23 mouse cellular contexts compared by ENCODE assay signal in the genomic region with DNA sequence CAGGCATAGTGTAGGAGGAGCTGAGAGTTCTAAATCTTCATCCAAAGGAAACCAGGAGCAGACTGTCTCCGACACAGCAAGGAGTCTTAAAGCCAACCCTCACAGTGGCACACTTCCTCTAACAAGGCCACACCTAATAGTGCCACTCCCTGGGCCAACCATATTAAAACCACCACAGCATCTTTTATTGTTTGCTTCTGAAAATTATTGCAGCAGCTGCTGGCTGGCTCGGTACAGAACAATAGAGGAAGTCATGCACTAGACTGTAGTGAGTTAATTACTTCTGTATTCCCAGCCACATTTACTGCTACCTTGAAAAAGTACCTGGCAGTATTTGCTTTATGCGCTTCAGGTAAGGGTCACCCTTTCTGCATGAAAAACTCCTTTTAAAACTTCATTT. TPM values are rescaled to one million over a fixed set of nuclear protein-coding genes. Genes with fewer than 3 reads are reported as not detected.
"Had no signal": no experiment of that assay in that cellular context is flagged by ENCODE, and none has a peak within 500 bp of the region (broad histone marks: within the 10 kb centered on the region; RNA-seq: fewer than 3 reads in every experiment).

No protein-coding gene starts in this region.

- H3K27me3 ChIP-seq: liver, embryonic 15.5 days; midbrain, embryonic 13.5 days; neural tube, embryonic 15.5 days; stomach, embryonic 15.5 days had no signal

- ATAC-seq: midbrain, embryonic 13.5 days had no signal

- H3K27ac ChIP-seq: left cerebral cortex, adult 2 months; limb, embryonic 10.5 days; liver, embryonic 15.5 days; macrophage; midbrain, embryonic 13.5 days; neural tube, embryonic 15.5 days; stomach, embryonic 15.5 days had no signal

- H3K4me1 ChIP-seq: limb, embryonic 10.5 days; liver, embryonic 15.5 days; midbrain, embryonic 13.5 days; neural tube, embryonic 15.5 days; stomach, embryonic 15.5 days had no signal

- H3K36me3 ChIP-seq: limb, embryonic 10.5 days; liver, embryonic 15.5 days; midbrain, embryonic 13.5 days; neural tube, embryonic 15.5 days; stomach, embryonic 15.5 days had no signal

- DNase-seq: kidney, postnatal 10 days; lung, adult 2 months; lung, postnatal 10 days; retina, postnatal 1 day; right cerebral cortex, postnatal 4 days; spleen, adult 18-20 months; thymus, adult 2 months; thymus, postnatal 4 days had no signal

- H3K4me2 ChIP-seq: liver, embryonic 11.5 days; liver, embryonic 15.5 days; midbrain, embryonic 13.5 days; neural tube, embryonic 15.5 days; stomach, embryonic 15.5 days had no signal

- H3K4me3 ChIP-seq: left cerebral cortex, adult 2 months; limb, embryonic 10.5 days; liver, embryonic 15.5 days; midbrain, embryonic 13.5 days; myocyte; neural tube, embryonic 15.5 days; stomach, embryonic 15.5 days had no signal

- H3K9ac ChIP-seq: liver, embryonic 15.5 days; midbrain, embryonic 13.5 days; neural tube, embryonic 15.5 days; stomach, embryonic 15.5 days had no signal

- H3K9me3 ChIP-seq: limb, embryonic 10.5 days; liver, embryonic 15.5 days; midbrain, embryonic 13.5 days; neural tube, embryonic 15.5 days; stomach, embryonic 15.5 days had no signal

RNA-seq across cellular contexts. Expression of a gene that starts 3.8 kb away (rescaled TPM):
- total RNA-seq: layer of hippocampus, postnatal 25 days; left cerebral cortex, adult 2 months; left cerebral cortex, postnatal 14 days had no signal
- polyA plus RNA-seq: kidney, embryonic 14.5 days; limb, embryonic 10.5 days; limb, embryonic 14.5 days; liver, embryonic 11.5 days; liver, embryonic 15.5 days; lung, adult 2 months; macrophage; midbrain, embryonic 13.5 days; myocyte; neural tube, embryonic 11.5 days; neural tube, embryonic 15.5 days; stomach, embryonic 15.5 days; testis, adult 2 months; thymus, adult 2 months had no signal

RNA-seq across cellular contexts. Expression of a gene that starts 25.6 kb away (rescaled TPM):
- total RNA-seq: layer of hippocampus, postnatal 25 days; left cerebral cortex, adult 2 months; left cerebral cortex, postnatal 14 days had no signal
- polyA plus RNA-seq: limb, embryonic 10.5 days; limb, embryonic 14.5 days; liver, embryonic 11.5 days; liver, embryonic 15.5 days; lung, adult 2 months; macrophage; midbrain, embryonic 13.5 days; myocyte; neural tube, embryonic 11.5 days; neural tube, embryonic 15.5 days; stomach, embryonic 15.5 days; thymus, adult 2 months had no signal
